Comparison of ENCODE assay signal across 27 mouse cellular contexts in genomic region chr19:3260016-3260415, GRCm38 (mm10). TPM values are rescaled to one million over a fixed set of nuclear protein-coding genes. Genes with fewer than 3 reads are reported as not detected.
DNase-seq lines count a peak whose midpoint lies in the region; ATAC-seq lines count a peak whose summit lies in the region.
"Had no signal": no experiment of that assay in that cellular context is flagged by ENCODE, and none has a peak within 500 bp of the region (broad histone marks: within the 10 kb centered on the region; RNA-seq: fewer than 3 reads in every experiment).

No protein-coding gene starts in this region.

- no peak overlapping the region for H3K27ac ChIP-seq in heart, embryonic 12.5 days (ENCODE audit: poor library complexity, severe bottlenecking)
- H3K27ac ChIP-seq in liver, embryonic 11.5 days (ENCODE audit: low read depth, low read length) = no peak overlapping the region
- no peak overlapping the region for H3K27ac ChIP-seq in liver, embryonic 12.5 days
- H3K27ac ChIP-seq: embryonic facial prominence, embryonic 10.5 days; embryonic facial prominence, embryonic 15.5 days; heart, adult 2 months; hindbrain, postnatal 0 days; intestine, embryonic 15.5 days; limb, embryonic 15.5 days; macrophage; midbrain, embryonic 15.5 days; stomach, embryonic 15.5 days had no signal

- H3K4me2 ChIP-seq in heart, embryonic 12.5 days = no peak overlapping the region
- no peak overlapping the region for H3K4me2 ChIP-seq in liver, embryonic 11.5 days
- H3K4me2 ChIP-seq in liver, embryonic 12.5 days = no peak overlapping the region
- H3K4me2 ChIP-seq: embryonic facial prominence, embryonic 15.5 days; intestine, embryonic 15.5 days; limb, embryonic 15.5 days; midbrain, embryonic 15.5 days; stomach, embryonic 15.5 days had no signal

- no peak for ATAC-seq in heart, embryonic 12.5 days (ENCODE audit: insufficient number of reproducible peaks, low FRiP score)
- no peak for ATAC-seq in liver, embryonic 11.5 days (replicated peaks; ENCODE audit: low FRiP score)
- no peak for ATAC-seq in liver, embryonic 12.5 days
- ATAC-seq: forebrain, embryonic 14.5 days; hindbrain, postnatal 0 days; intestine, embryonic 15.5 days; lung, postnatal 0 days; midbrain, embryonic 15.5 days had no signal

- H3K9me3 ChIP-seq in heart, embryonic 12.5 days (replicated peaks) = no peaks in the 10 kb centered on the region
- no peaks in the 10 kb centered on the region for H3K9me3 ChIP-seq in liver, embryonic 11.5 days (ENCODE audit: control insufficient read depth, low read length)
- H3K9me3 ChIP-seq in liver, embryonic 12.5 days (replicated peaks) = no peaks in the 10 kb centered on the region
- H3K9me3 ChIP-seq: embryonic facial prominence, embryonic 10.5 days; embryonic facial prominence, embryonic 15.5 days; intestine, embryonic 15.5 days; limb, embryonic 15.5 days; midbrain, embryonic 15.5 days; stomach, embryonic 15.5 days had no signal

- no peaks in the 10 kb centered on the region for H3K4me1 ChIP-seq in heart, embryonic 12.5 days (replicated peaks)
- H3K4me1 ChIP-seq in liver, embryonic 11.5 days (replicated peaks; ENCODE audit: control insufficient read depth, insufficient read depth, low read length) = no peaks in the 10 kb centered on the region
- no peaks in the 10 kb centered on the region for H3K4me1 ChIP-seq in liver, embryonic 12.5 days
- H3K4me1 ChIP-seq: embryonic facial prominence, embryonic 10.5 days; embryonic facial prominence, embryonic 15.5 days; intestine, embryonic 15.5 days; limb, embryonic 15.5 days; midbrain, embryonic 15.5 days; stomach, embryonic 15.5 days had no signal

- no peak overlapping the region for H3K9ac ChIP-seq in heart, embryonic 12.5 days
- H3K9ac ChIP-seq in liver, embryonic 11.5 days (ENCODE audit: low read depth, low read length) = no peak overlapping the region
- H3K9ac ChIP-seq in liver, embryonic 12.5 days = no peak overlapping the region
- H3K9ac ChIP-seq: embryonic facial prominence, embryonic 15.5 days; intestine, embryonic 15.5 days; limb, embryonic 15.5 days; midbrain, embryonic 15.5 days; stomach, embryonic 15.5 days had no signal

- peaks cover 47% of the 10 kb centered on the region for H3K36me3 ChIP-seq in heart, embryonic 12.5 days
- H3K36me3 ChIP-seq in liver, embryonic 11.5 days (ENCODE audit: control insufficient read depth, insufficient read depth, low read length) = peaks cover 17% of the 10 kb centered on the region
- peaks cover 51% of the 10 kb centered on the region for H3K36me3 ChIP-seq in liver, embryonic 12.5 days

- peak; percentile 55 for DNase-seq in heart, adult 11 months
- DNase-seq in liver, embryonic 11.5 days (ENCODE audit: low spot score) = peak; percentile 30
- DNase-seq in ovary, adult 18-20 months (ENCODE audit: low spot score) = peak; percentile 0
- DNase-seq in ovary, postnatal 10 days (ENCODE audit: low spot score) = no peak
- no peak for DNase-seq in cerebellum, adult 8-10 months
- DNase-seq: adrenal gland, adult 8-10 months; cerebellum, adult 2 months; cerebellum, postnatal 25 days; gastrocnemius, postnatal 36 days; heart, adult 2 months; heart, postnatal 14 days; kidney, adult 9 months; right cerebral cortex, postnatal 14 days; thymus, postnatal 14 days had no signal

- WGBS in heart, embryonic 12.5 days = 89% methylated on average over 8 of the region's 8 CpGs
- whole genome bisulfite sequencing in liver, embryonic 11.5 days = 92% methylated on average over 8 of the region's 8 CpGs
- WGBS in liver, embryonic 12.5 days (ENCODE audit: insufficient replicate concordance) = 84% methylated on average over 8 of the region's 8 CpGs

- H3K4me3 ChIP-seq in heart, embryonic 12.5 days = no peak overlapping the region
- no peak overlapping the region for H3K4me3 ChIP-seq in liver, embryonic 11.5 days (ENCODE audit: low read depth, low read length)
- H3K4me3 ChIP-seq in liver, embryonic 12.5 days = no peak overlapping the region
- H3K4me3 ChIP-seq: embryonic facial prominence, embryonic 10.5 days; embryonic facial prominence, embryonic 15.5 days; heart, adult 2 months; intestine, embryonic 15.5 days; limb, embryonic 15.5 days; midbrain, embryonic 15.5 days; stomach, embryonic 15.5 days had no signal

- H3K27me3 ChIP-seq in heart, embryonic 12.5 days (replicated peaks) = no peaks in the 10 kb centered on the region
- H3K27me3 ChIP-seq in liver, embryonic 11.5 days (replicated peaks; ENCODE audit: control insufficient read depth, insufficient read depth, low read length) = no peaks in the 10 kb centered on the region
- no peaks in the 10 kb centered on the region for H3K27me3 ChIP-seq in liver, embryonic 12.5 days (replicated peaks)
- H3K27me3 ChIP-seq: CH12.LX; embryonic facial prominence, embryonic 15.5 days; intestine, embryonic 15.5 days; limb, embryonic 15.5 days; midbrain, embryonic 15.5 days; stomach, embryonic 15.5 days had no signal

RNA-seq across cellular contexts. Expression of gene Mrpl21, which starts 22.7 kb away (rescaled TPM):
- polyA plus RNA-seq in heart, embryonic 12.5 days (2016; fragmentation: Nextera tagmentation; extraction: Ambion mirVana) = 97.1 and 98.1 TPM in 2 replicates
- 154 and 156 TPM in 2 replicates for polyA plus RNA-seq in liver, embryonic 11.5 days (2014; fragmentation: Nextera tagmentation; extraction: Ambion mirVana)
- polyA plus RNA-seq in liver, embryonic 12.5 days (2016; fragmentation: Nextera tagmentation; extraction: Ambion mirVana) = 95.7 and 99.8 TPM in 2 replicates

RNA-seq across cellular contexts. Expression of gene Ighmbp2, which starts 22.8 kb away (rescaled TPM):
- polyA plus RNA-seq in heart, embryonic 12.5 days (2016; fragmentation: Nextera tagmentation; extraction: Ambion mirVana) = 7.2 and 7.6 TPM in 2 replicates
- polyA plus RNA-seq in liver, embryonic 11.5 days (2014; fragmentation: Nextera tagmentation; extraction: Ambion mirVana) = 7.4 and 8.8 TPM in 2 replicates
- polyA plus RNA-seq in liver, embryonic 12.5 days (2016; fragmentation: Nextera tagmentation; extraction: Ambion mirVana) = 5.1 and 5.7 TPM in 2 replicates

Comparison
In these comparisons a context has a peak if more than half of its experiments do, and no peak if none do; other contexts are left out.
1. DNase-seq: peak in heart, adult 11 months (single experiment), liver, embryonic 11.5 days (single experiment) and ovary, adult 18-20 months (single experiment); none in ovary, postnatal 10 days (single experiment) and cerebellum, adult 8-10 months (single experiment).